Mouse (Mus musculus): Measurements from ENCODE around the gene Mtss1l. TPM values are rescaled to one million over a fixed set of nuclear protein-coding genes. Genes with fewer than 3 reads are reported as not detected.
A peak's percentile ranks its signal among the peaks of the same experiment; 100 is the strongest.

Mtss1l gene
- polyA plus RNA-seq (2016; fragmentation: Nextera tagmentation; extraction: Ambion mirVana) = 6.6 and 7.2 TPM in 2 replicates

- Histone ChIP-seq H3K4me1 (peaks cover 90% of the 10 kb centered on the region), H3K27me3 (replicated peaks; ENCODE audit: low read depth, poor library complexity, severe bottlenecking) (no peaks in the 10 kb centered on the region), H3K36me3 (replicated peaks) (peaks cover 34% of the 10 kb centered on the region), H3K4me3 (peak within 1 kb of the TSS; percentile 89), H3K9me3 (no peaks in the 10 kb centered on the region), H3K27ac (replicated peaks) (peak within 1 kb of the TSS; percentile 94)
- peak; percentile 95 for DNase-seq (ENCODE audit: low spot score)
- 3% methylated on average over 75 of the region's 75 CpGs for WGBS
These were observed at the start of gene Mtss1l for GRCm38 (mm10) chr8:110720685-110721598. TSS of gene Mtss1l (plus strand) at chr8:110721476.

GRCm38 (mm10) chr8:110672133-110672532 lies 49.1 kb upstream of the Mtss1l start:
- no peaks in the 10 kb centered on the region for H3K9me3 ChIP-seq
- 82% methylated on average over 2 of the region's 2 CpGs for WGBS
- H3K27ac ChIP-seq (replicated peaks) = peak overlapping the region; percentile 24; the same call in 1 of the 2 replicates
- no peak overlapping the region for H3K4me3 ChIP-seq
- H3K36me3 ChIP-seq (replicated peaks) = peaks cover 73% of the 10 kb centered on the region
- peaks cover 9% of the 10 kb centered on the region for H3K4me1 ChIP-seq
- DNase-seq (ENCODE audit: low spot score) = no peak
- H3K27me3 ChIP-seq (replicated peaks; ENCODE audit: low read depth, poor library complexity, severe bottlenecking) = no peaks in the 10 kb centered on the region

GRCm38 (mm10) chr8:110673168-110673567 lies 48.1 kb upstream of the Mtss1l start:
- H3K4me3 ChIP-seq = no peak overlapping the region
- H3K27ac ChIP-seq (replicated peaks) = no peak overlapping the region
- 81% methylated on average over 2 of the region's 2 CpGs for WGBS
- H3K4me1 ChIP-seq = peaks cover 19% of the 10 kb centered on the region
- peaks cover 80% of the 10 kb centered on the region for H3K36me3 ChIP-seq (replicated peaks)
- no peaks in the 10 kb centered on the region for H3K9me3 ChIP-seq
- H3K27me3 ChIP-seq (replicated peaks; ENCODE audit: low read depth, poor library complexity, severe bottlenecking) = no peaks in the 10 kb centered on the region
- DNase-seq (ENCODE audit: low spot score) = no peak

DNA sequence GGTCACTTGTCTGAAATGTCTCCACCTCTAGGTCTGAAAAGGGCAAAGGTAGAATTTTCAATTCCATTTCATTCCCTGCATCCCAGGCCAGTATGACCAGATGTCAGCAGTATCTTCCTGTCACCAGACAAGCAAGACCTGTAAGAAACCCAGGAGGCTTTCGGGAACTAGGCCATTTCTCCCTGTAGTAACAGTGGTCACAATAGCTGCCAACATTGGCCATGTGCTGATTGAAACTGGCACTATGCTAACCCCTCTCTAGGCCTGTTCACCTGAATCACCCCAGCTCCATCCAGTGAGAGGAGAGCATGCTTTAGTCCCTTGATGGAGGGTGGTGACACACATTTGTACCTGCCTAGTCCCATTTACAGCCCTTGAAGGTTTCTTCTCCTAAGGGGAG lies 46.7 kb upstream of the Mtss1l start:
- Histone ChIP-seq H3K4me1 (peaks cover 19% of the 10 kb centered on the region), H3K27me3 (replicated peaks; ENCODE audit: low read depth, poor library complexity, severe bottlenecking) (no peaks in the 10 kb centered on the region), H3K4me3 (no peak overlapping the region), H3K9me3 (no peaks in the 10 kb centered on the region), H3K36me3 (replicated peaks) (peaks cover 79% of the 10 kb centered on the region), H3K27ac (replicated peaks) (no peak overlapping the region)
- DNase-seq (ENCODE audit: low spot score) = no peak
- WGBS = 95% methylated on average over 1 of the region's 1 CpGs

GRCm38 (mm10) chr8:110676702-110677101 lies 44.6 kb upstream of the Mtss1l start:
- no peaks in the 10 kb centered on the region for H3K27me3 ChIP-seq (replicated peaks; ENCODE audit: low read depth, poor library complexity, severe bottlenecking)
- H3K4me1 ChIP-seq = peaks cover 19% of the 10 kb centered on the region
- H3K9me3 ChIP-seq = no peaks in the 10 kb centered on the region
- H3K4me3 ChIP-seq = no peak overlapping the region
- WGBS = 53% methylated on average over 5 of the region's 5 CpGs
- peak; percentile 76 for DNase-seq (ENCODE audit: low spot score)
- peaks cover 64% of the 10 kb centered on the region for H3K36me3 ChIP-seq (replicated peaks)
- H3K27ac ChIP-seq (replicated peaks) = peak overlapping the region; percentile 85

- Histone ChIP-seq H3K4me3 (no peak overlapping the region), H3K4me1 (peaks cover 19% of the 10 kb centered on the region), H3K27me3 (replicated peaks; ENCODE audit: low read depth, poor library complexity, severe bottlenecking) (no peaks in the 10 kb centered on the region), H3K9me3 (no peaks in the 10 kb centered on the region), H3K36me3 (replicated peaks) (peaks cover 60% of the 10 kb centered on the region), H3K27ac (replicated peaks) (peak overlapping the region; percentile 85)
- DNase-seq (ENCODE audit: low spot score) = no peak
- WGBS = 83% methylated on average over 5 of the region's 5 CpGs
These were observed 44.1 kb upstream of the Mtss1l start for GRCm38 (mm10) chr8:110677174-110677660.

DNA sequence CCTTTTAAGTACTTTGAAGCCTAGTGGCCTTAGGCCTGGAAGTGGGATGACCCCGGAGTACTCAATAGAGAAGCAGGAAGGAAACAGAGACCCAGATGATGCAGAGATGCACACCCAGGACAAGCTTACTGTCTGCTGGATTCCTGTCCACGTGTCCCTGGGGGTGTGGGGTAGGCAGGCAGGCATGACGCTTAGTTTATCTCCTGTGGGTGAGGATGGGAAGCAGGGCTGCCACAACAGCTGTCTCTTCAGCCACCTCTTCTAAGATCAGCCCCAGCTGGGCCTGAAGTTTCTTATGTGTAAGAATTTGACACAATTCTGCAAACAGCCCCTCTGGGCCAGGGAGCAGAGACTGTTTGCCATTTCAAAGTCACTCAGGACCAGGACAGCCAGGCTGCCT lies 42.3 kb upstream of the Mtss1l start:
- 73% methylated on average over 3 of the region's 3 CpGs for WGBS
- DNase-seq (ENCODE audit: low spot score) = no peak
- H3K4me3 ChIP-seq = no peak overlapping the region
- H3K27me3 ChIP-seq (replicated peaks; ENCODE audit: low read depth, poor library complexity, severe bottlenecking) = no peaks in the 10 kb centered on the region
- no peak overlapping the region for H3K27ac ChIP-seq (replicated peaks)
- H3K36me3 ChIP-seq (replicated peaks) = peaks cover 61% of the 10 kb centered on the region
- H3K9me3 ChIP-seq = no peaks in the 10 kb centered on the region
- H3K4me1 ChIP-seq = peaks cover 19% of the 10 kb centered on the region

GRCm38 (mm10) chr8:110687726-110688125 lies 33.5 kb upstream of the Mtss1l start:
- WGBS = 94% methylated on average over 5 of the region's 5 CpGs
- peaks cover 8% of the 10 kb centered on the region for H3K4me1 ChIP-seq
- H3K36me3 ChIP-seq (replicated peaks) = peaks cover 82% of the 10 kb centered on the region
- H3K27me3 ChIP-seq (replicated peaks; ENCODE audit: low read depth, poor library complexity, severe bottlenecking) = no peaks in the 10 kb centered on the region
- no peak overlapping the region for H3K4me3 ChIP-seq
- no peak overlapping the region; the same call in 1 of the 2 replicates for H3K27ac ChIP-seq (replicated peaks)
- no peaks in the 10 kb centered on the region for H3K9me3 ChIP-seq
- no peak for DNase-seq (ENCODE audit: low spot score)

GRCm38 (mm10) chr8:110689961-110690360 lies 31.3 kb upstream of the Mtss1l start:
- H3K9me3 ChIP-seq = no peaks in the 10 kb centered on the region
- H3K27me3 ChIP-seq (replicated peaks; ENCODE audit: low read depth, poor library complexity, severe bottlenecking) = no peaks in the 10 kb centered on the region
- DNase-seq (ENCODE audit: low spot score) = no peak
- 82% methylated on average over 9 of the region's 9 CpGs for whole genome bisulfite sequencing
- no peak overlapping the region for H3K27ac ChIP-seq (replicated peaks)
- H3K4me1 ChIP-seq = peaks cover 8% of the 10 kb centered on the region
- no peak overlapping the region for H3K4me3 ChIP-seq
- H3K36me3 ChIP-seq (replicated peaks) = peaks cover 73% of the 10 kb centered on the region

- no peak overlapping the region for H3K27ac ChIP-seq (replicated peaks)
- peaks cover 3% of the 10 kb centered on the region for H3K4me1 ChIP-seq
- no peak overlapping the region for H3K4me3 ChIP-seq
- peaks cover 57% of the 10 kb centered on the region for H3K36me3 ChIP-seq (replicated peaks)
- H3K9me3 ChIP-seq = no peaks in the 10 kb centered on the region
- no peak for DNase-seq (ENCODE audit: low spot score)
- 63% methylated on average over 5 of the region's 5 CpGs for WGBS
- H3K27me3 ChIP-seq (replicated peaks; ENCODE audit: low read depth, poor library complexity, severe bottlenecking) = no peaks in the 10 kb centered on the region
These were observed 27.1 kb upstream of the Mtss1l start for GRCm38 (mm10) chr8:110694226-110694625.

- DNase-seq (ENCODE audit: low spot score) = no peak
- 91% methylated on average over 4 of the region's 4 CpGs for WGBS
- Histone ChIP-seq H3K9me3 (no peaks in the 10 kb centered on the region), H3K4me1 (no peaks in the 10 kb centered on the region), H3K4me3 (no peak overlapping the region), H3K36me3 (replicated peaks) (peaks cover 58% of the 10 kb centered on the region), H3K27me3 (replicated peaks; ENCODE audit: low read depth, poor library complexity, severe bottlenecking) (no peaks in the 10 kb centered on the region), H3K27ac (replicated peaks) (no peak overlapping the region)
These were observed 26.4 kb upstream of the Mtss1l start for GRCm38 (mm10) chr8:110694826-110695225.

GRCm38 (mm10) chr8:110695431-110695830 lies 25.8 kb upstream of the Mtss1l start:
- H3K27me3 ChIP-seq (replicated peaks; ENCODE audit: low read depth, poor library complexity, severe bottlenecking) = no peaks in the 10 kb centered on the region
- 89% methylated on average over 5 of the region's 5 CpGs for WGBS
- H3K4me1 ChIP-seq = no peaks in the 10 kb centered on the region
- DNase-seq (ENCODE audit: low spot score) = no peak
- H3K36me3 ChIP-seq (replicated peaks) = peaks cover 52% of the 10 kb centered on the region
- no peak overlapping the region for H3K27ac ChIP-seq (replicated peaks)
- H3K9me3 ChIP-seq = no peaks in the 10 kb centered on the region
- H3K4me3 ChIP-seq = no peak overlapping the region

DNA sequence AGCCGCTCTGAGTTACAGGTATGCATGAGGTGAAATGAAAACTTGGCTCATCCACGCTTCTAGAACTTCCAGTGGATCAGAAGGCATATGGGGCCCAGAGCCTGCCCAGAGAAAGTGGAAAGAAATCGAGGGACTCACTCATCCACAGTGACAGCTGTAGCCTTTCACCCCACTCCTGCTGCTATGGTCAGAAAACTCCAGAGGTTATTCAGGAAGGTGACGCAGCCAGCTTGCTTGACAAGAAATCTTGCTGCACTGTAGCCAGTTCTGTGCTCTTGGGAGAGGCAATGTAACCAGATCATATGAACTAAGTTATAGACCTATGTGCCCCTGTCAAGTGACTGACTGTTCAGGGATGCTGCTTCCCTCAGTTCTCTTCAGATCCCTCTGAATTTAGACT lies 25.2 kb upstream of the Mtss1l start:
- no peak overlapping the region for H3K27ac ChIP-seq (replicated peaks)
- WGBS = 88% methylated on average over 4 of the region's 4 CpGs
- H3K9me3 ChIP-seq = no peaks in the 10 kb centered on the region
- H3K4me3 ChIP-seq = no peak overlapping the region
- peaks cover 49% of the 10 kb centered on the region for H3K36me3 ChIP-seq (replicated peaks)
- H3K27me3 ChIP-seq (replicated peaks; ENCODE audit: low read depth, poor library complexity, severe bottlenecking) = no peaks in the 10 kb centered on the region
- no peaks in the 10 kb centered on the region for H3K4me1 ChIP-seq
- DNase-seq (ENCODE audit: low spot score) = no peak

Measured in embryonic facial prominence, embryonic 10.5 days (tissue).